Mouse (Mus musculus): Measurements from ENCODE around the gene Tmem247. TPM values are rescaled to one million over a fixed set of nuclear protein-coding genes. Genes with fewer than 3 reads are reported as not detected.
A peak's percentile ranks its signal among the peaks of the same experiment; 100 is the strongest.

Gene Tmem247
- polyA plus RNA-seq, 1 experiment from 2014 or later: not detected

DNA sequence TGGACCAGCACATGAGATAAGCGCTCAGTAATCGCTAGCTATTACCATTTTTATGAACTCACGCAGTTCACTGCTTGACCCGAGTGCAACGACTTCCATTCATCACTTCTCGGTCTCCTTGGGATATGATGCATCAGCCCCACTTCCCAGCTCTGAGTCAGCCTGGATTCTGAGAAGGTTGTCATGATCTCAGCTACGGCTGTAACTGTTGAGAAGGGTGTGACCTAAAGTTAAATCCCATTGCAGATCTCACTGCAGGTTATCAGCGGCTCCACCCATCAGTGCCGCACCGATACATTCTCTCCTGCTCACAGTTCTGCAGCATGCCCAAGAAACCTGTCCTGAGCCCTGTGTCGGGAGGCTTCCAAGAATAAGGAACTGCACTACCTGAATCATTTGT, 2.6 kb downstream of the Tmem247 start:
- H3K27ac ChIP-seq: no peak overlapping the region
- H3K9me3 ChIP-seq: no peaks in the 10 kb centered on the region
- no peaks in the 10 kb centered on the region for H3K27me3 ChIP-seq
- H3K4me2 ChIP-seq: no peak overlapping the region
- no peak overlapping the region for H3K9ac ChIP-seq
- no peak overlapping the region for H3K4me3 ChIP-seq
- no peaks in the 10 kb centered on the region for H3K4me1 ChIP-seq (replicated peaks)
- ATAC-seq (ENCODE audit: low FRiP score): no peak
- 86% methylated on average over 11 of the region's 11 CpGs for WGBS
- H3K36me3 ChIP-seq: no peaks in the 10 kb centered on the region

- Histone ChIP-seq H3K4me1 (replicated peaks) (no peaks in the 10 kb centered on the region), H3K4me3 (no peak overlapping the region), H3K27ac (0 out of 2 replicates have a peak overlapping the region, but pooled peaks have one; percentile 30), H3K27me3 (no peaks in the 10 kb centered on the region), H3K36me3 (no peaks in the 10 kb centered on the region), H3K9me3 (peaks cover 13% of the 10 kb centered on the region), H3K4me2 (no peak overlapping the region), H3K9ac (no peak overlapping the region)
- WGBS: 82% methylated on average over 3 of the region's 3 CpGs
- ATAC-seq (ENCODE audit: low FRiP score): no peak
Observed at GRCm38 (mm10) chr17:86924679-86925078, 7.5 kb downstream of the Tmem247 start.

GRCm38 (mm10) chr17:86926836-86927235, 9.7 kb downstream of the Tmem247 start:
- H3K27ac ChIP-seq: no peak overlapping the region
- WGBS: 95% methylated on average over 3 of the region's 3 CpGs
- H3K9me3 ChIP-seq: peaks cover 13% of the 10 kb centered on the region
- no peak for ATAC-seq (ENCODE audit: low FRiP score)
- no peak overlapping the region for H3K4me2 ChIP-seq
- H3K36me3 ChIP-seq: no peaks in the 10 kb centered on the region
- no peaks in the 10 kb centered on the region for H3K27me3 ChIP-seq
- 0 out of 2 replicates have a peak, but pooled peaks cover 4% of the 10 kb centered on the region for H3K4me1 ChIP-seq (replicated peaks)
- no peak overlapping the region for H3K9ac ChIP-seq
- H3K4me3 ChIP-seq: no peak overlapping the region

DNA sequence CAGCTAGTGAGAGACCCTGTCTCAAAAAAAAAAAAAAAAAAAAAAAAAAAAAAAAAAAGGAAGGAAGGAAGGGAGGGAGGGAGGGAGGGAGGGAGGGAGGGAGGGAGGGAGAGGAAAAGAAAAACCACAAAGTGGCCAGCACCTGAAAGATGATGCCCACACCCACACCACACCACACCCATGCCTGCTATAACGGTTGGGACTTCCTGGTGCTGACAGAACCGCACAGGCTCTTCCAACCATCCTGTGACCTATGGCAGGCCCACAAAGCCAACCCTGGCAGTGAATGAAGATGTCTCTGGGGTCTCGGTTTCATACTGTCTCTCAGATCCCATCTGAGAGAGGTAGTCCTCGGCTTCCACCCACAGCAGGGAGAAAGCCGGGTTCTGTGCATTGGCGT, 12.2 kb downstream of the Tmem247 start:
- Histone ChIP-seq H3K4me1 (replicated peaks) (peaks cover 19% of the 10 kb centered on the region), H3K4me2 (no peak overlapping the region), H3K27me3 (0 out of 2 replicates have a peak, but pooled peaks cover under 1% of the 10 kb centered on the region), H3K9me3 (peaks cover 13% of the 10 kb centered on the region), H3K36me3 (no peaks in the 10 kb centered on the region), H3K4me3 (no peak overlapping the region), H3K9ac (no peak overlapping the region), H3K27ac (no peak overlapping the region)
- 86% methylated on average over 6 of the region's 6 CpGs for WGBS
- ATAC-seq (ENCODE audit: low FRiP score): no peak

DNA sequence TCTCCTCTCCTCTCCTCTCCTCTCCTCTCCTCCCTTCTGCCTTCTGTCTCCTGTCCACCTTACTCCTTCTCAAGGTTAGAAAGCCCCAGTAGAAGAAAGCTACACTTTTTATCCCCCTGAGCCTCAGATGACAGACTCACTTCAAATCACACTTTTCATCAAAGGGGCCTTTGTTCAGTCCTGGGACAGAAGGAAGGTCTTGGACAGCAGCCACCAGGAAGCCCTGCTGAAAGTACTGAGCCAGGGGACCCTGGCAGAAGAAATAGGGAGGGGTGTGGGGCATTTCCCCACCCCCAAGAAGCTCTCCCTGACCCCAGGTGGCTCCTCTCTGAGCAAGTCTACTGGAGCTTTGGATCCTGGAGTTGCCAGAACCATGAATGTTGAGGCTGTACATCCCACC, 12.8 kb downstream of the Tmem247 start:
- Histone ChIP-seq H3K9me3 (peaks cover 13% of the 10 kb centered on the region), H3K9ac (no peak overlapping the region), H3K27me3 (peaks cover 6% of the 10 kb centered on the region; the same call in 1 of the 2 replicates), H3K4me1 (replicated peaks) (peaks cover 19% of the 10 kb centered on the region), H3K4me3 (no peak overlapping the region), H3K36me3 (no peaks in the 10 kb centered on the region), H3K4me2 (no peak overlapping the region), H3K27ac (no peak overlapping the region)
- no peak for ATAC-seq (ENCODE audit: low FRiP score)

DNA sequence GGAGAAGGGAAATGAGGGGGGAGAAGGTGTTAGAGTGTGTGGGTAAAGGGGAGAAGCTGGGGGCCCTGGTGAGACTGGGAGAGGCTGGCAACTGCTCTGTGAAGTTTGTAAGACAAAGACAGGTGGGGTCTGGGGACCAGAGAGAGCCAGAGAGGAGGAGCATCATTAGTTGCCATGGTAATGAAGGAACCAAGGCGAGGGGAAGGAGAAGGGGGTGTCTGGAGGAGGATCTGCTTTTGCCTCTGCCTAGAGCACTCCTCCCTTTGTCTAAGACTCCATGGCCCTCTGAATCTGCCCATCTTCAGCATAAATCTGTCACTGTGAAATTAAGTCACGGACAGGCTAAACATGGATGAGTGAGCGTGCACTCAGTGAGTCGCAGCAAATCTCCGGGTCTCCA, 15.7 kb downstream of the Tmem247 start:
- Histone ChIP-seq H3K9me3 (no peaks in the 10 kb centered on the region), H3K36me3 (no peaks in the 10 kb centered on the region), H3K4me3 (no peak overlapping the region), H3K4me1 (replicated peaks) (peaks cover 30% of the 10 kb centered on the region), H3K4me2 (no peak overlapping the region), H3K27ac (peak overlapping the region; percentile 31; the same call in 1 of the 2 replicates), H3K9ac (0 out of 2 replicates have a peak overlapping the region, but pooled peaks have one; percentile 0), H3K27me3 (peaks cover 10% of the 10 kb centered on the region; the same call in 1 of the 2 replicates)
- WGBS: 32% methylated on average over 5 of the region's 5 CpGs
- ATAC-seq (ENCODE audit: low FRiP score): peak; percentile 44; the same call in 1 of the 2 replicates

GRCm38 (mm10) chr17:86937064-86937463, 19.9 kb downstream of the Tmem247 start:
- Histone ChIP-seq H3K4me3 (no peak overlapping the region), H3K9ac (peak overlapping the region; percentile 63; the same call in 1 of the 2 replicates), H3K9me3 (no peaks in the 10 kb centered on the region), H3K4me1 (replicated peaks) (peaks cover 30% of the 10 kb centered on the region), H3K27me3 (peaks cover 15% of the 10 kb centered on the region), H3K4me2 (peak overlapping the region; percentile 70), H3K36me3 (no peaks in the 10 kb centered on the region), H3K27ac (no peak overlapping the region)
- WGBS: 76% methylated on average over 2 of the region's 2 CpGs
- no peak for ATAC-seq (ENCODE audit: low FRiP score)

DNA sequence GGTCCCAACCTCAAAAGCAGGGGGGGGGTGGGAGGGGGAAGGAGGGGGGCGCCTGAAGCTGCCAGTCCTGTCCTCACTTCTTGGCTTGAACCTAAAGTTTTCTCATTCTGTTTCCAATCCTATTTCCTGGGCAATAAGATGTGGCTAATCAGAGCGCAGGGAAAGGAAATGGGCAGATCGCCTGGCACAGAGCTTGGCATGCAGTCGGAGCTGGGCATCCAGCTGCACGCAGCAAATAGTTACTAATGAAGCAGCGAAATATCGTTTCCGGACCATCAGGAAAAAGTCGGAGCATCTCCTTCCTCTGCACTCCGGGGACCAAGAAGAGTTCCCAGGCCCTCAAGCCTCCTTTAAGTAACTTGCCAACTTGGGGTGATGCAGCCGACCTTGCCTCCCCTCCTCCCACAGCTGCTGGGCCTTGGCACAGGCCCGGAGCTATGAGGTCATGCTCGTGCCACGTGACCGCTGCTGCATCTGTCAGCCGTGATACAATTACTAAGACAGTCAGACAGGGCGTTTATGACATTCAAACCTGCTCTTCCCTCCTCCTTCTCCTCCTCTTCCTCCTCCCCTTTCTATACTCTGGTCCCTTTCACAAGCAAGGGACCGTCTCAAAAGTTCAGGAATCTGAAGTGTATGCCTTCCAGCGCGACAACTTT, 20.5 kb downstream of the Tmem247 start:
- Histone ChIP-seq H3K4me3 (peak overlapping the region; percentile 42), H3K36me3 (no peaks in the 10 kb centered on the region), H3K9me3 (no peaks in the 10 kb centered on the region), H3K9ac (peak overlapping the region; percentile 63), H3K27ac (peak overlapping the region; percentile 60; the same call in 1 of the 2 replicates), H3K4me1 (replicated peaks) (peaks cover 25% of the 10 kb centered on the region), H3K27me3 (peaks cover 15% of the 10 kb centered on the region), H3K4me2 (peak overlapping the region; percentile 70)
- WGBS: 3% methylated on average over 20 of the region's 20 CpGs
- ATAC-seq (ENCODE audit: low FRiP score): peak; percentile 79

- no peak for ATAC-seq (ENCODE audit: low FRiP score)
- WGBS: 53% methylated on average over 7 of the region's 7 CpGs
Observed at GRCm38 (mm10) chr17:86938683-86939082, 21.5 kb downstream of the Tmem247 start.

DNA sequence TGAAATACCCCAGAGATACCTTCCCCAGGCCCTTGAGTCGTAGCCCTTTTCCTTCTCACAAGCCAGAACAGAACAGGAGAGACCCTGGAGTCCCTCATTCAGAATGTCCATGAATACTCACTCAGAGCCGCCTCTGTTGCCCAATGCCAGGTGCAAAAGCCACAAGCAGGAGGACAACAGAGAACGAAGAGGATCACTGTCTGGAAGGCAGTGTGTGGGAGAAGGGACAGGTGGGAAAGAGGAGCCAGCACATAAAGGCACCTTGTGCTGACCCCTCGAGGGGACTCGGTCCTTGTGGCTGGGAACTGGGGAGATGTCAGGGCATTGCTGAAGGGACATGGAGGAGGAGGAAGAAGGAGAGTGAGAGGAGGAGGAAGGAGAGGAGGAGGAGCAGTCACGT, 25.0 kb downstream of the Tmem247 start:
- Histone ChIP-seq H3K27ac (no peak overlapping the region), H3K9me3 (no peaks in the 10 kb centered on the region), H3K4me1 (replicated peaks) (peaks cover 13% of the 10 kb centered on the region), H3K36me3 (no peaks in the 10 kb centered on the region), H3K4me2 (no peak overlapping the region), H3K9ac (no peak overlapping the region), H3K4me3 (no peak overlapping the region), H3K27me3 (peaks cover 5% of the 10 kb centered on the region; the same call in 1 of the 2 replicates)
- 76% methylated on average over 6 of the region's 6 CpGs for WGBS
- no peak for ATAC-seq (ENCODE audit: low FRiP score)

More at GRCm38 (mm10) chr17:86938683-86939082, 21.5 kb downstream of the Tmem247 start:
- Histone ChIP-seq H3K27me3 (peaks cover 15% of the 10 kb centered on the region), H3K4me1 (replicated peaks) (peaks cover 16% of the 10 kb centered on the region), H3K4me2 (no peak overlapping the region), H3K36me3 (no peaks in the 10 kb centered on the region), H3K27ac (no peak overlapping the region), H3K9ac (no peak overlapping the region), H3K4me3 (no peak overlapping the region), H3K9me3 (no peaks in the 10 kb centered on the region)

- no peak overlapping the region for H3K27ac ChIP-seq
- ATAC-seq (ENCODE audit: low FRiP score): no peak
- H3K27me3 ChIP-seq: peaks cover 5% of the 10 kb centered on the region; the same call in 1 of the 2 replicates
- no peak overlapping the region for H3K4me3 ChIP-seq
- H3K36me3 ChIP-seq: no peaks in the 10 kb centered on the region
- H3K4me1 ChIP-seq (replicated peaks): peaks cover 6% of the 10 kb centered on the region
- H3K4me2 ChIP-seq: no peak overlapping the region
- no peak overlapping the region for H3K9ac ChIP-seq
- 92% methylated on average over 6 of the region's 6 CpGs for WGBS
- no peaks in the 10 kb centered on the region for H3K9me3 ChIP-seq
Observed at GRCm38 (mm10) chr17:86943158-86943557, 26.0 kb downstream of the Tmem247 start.

DNA sequence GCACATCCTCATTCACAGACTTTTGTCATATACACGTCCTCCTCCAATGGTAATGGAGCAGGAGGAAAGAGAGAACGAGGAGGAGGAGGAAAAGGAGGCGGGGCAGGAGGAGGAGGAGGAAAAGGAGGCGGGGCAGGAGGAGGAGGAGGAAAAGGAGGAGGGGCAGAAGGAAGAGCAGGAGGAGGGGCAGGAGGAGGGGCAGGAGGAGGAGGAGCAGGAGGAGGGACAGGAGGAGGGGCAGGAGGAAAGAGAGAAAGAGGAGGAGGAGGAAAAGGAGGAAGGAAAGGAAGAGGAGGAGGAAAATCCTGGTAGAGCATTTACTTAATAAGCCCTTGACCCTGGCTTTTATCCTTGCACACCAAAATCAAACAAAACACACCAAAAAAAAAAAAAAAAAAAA, 28.9 kb downstream of the Tmem247 start:
- no peak for ATAC-seq (ENCODE audit: low FRiP score)
- 60% methylated on average over 4 of the region's 4 CpGs for WGBS
- H3K9me3 ChIP-seq: no peaks in the 10 kb centered on the region
- H3K4me2 ChIP-seq: no peak overlapping the region
- no peak overlapping the region for H3K27ac ChIP-seq
- H3K27me3 ChIP-seq: peaks cover 9% of the 10 kb centered on the region; the same call in 1 of the 2 replicates
- no peak overlapping the region for H3K9ac ChIP-seq
- no peak overlapping the region for H3K4me3 ChIP-seq
- peaks cover 10% of the 10 kb centered on the region for H3K4me1 ChIP-seq (replicated peaks)
- H3K36me3 ChIP-seq: no peaks in the 10 kb centered on the region
